Mouse (Mus musculus) adrenal gland, adult 18-20 months (tissue): ENCODE data around the gene Ptpn5. TPM values are rescaled to one million over a fixed set of nuclear protein-coding genes. Genes with fewer than 3 reads are reported as not detected.

Experiments
- microRNA-seq, 2 experiments: library from miRNA; unstranded; fragments of <30 nt; microRNA quantifications; one replicate each; pipeline ENCODE4 v1.2.0; 2021; ENCODE audit warnings: borderline number of aligned reads in 2 of 2
- total RNA-seq, 2 experiments: library from RNA; stranded (reverse); gene quantifications; 1 replicate in 1 of 2; 2 replicates in 1 of 2; pipeline ENCODE4 v1.2.3; 2021

Gene Ptpn5
- total RNA-seq, 2 experiments from 2014 or later: 0.13 to 1.4 TPM

Small RNA genes lying within 50 kb of the gene (microRNA-seq; reads per million reads assigned to microRNA genes)
- gene Mir7056: 0 to 0.47 reads per million in 2 experiments

Other genes starting within 250 kb of the Ptpn5 start
- gene Tsg101, start 213.7 kb downstream of the Ptpn5 start, total RNA-seq: 10 to 100 TPM; 70.4 to 81.2 TPM
- gene Uevld, start 175.2 kb downstream of the Ptpn5 start, total RNA-seq: 10 to 100 TPM; 16.3 to 17.4 TPM
- gene Gm9999, start 150.1 kb downstream of the Ptpn5 start, total RNA-seq: not detected
- 10 to 100 TPM; 19.2 to 20.0 TPM for gene Spty2d1, start 125.3 kb downstream of the Ptpn5 start, total RNA-seq
- 10 to 100 TPM; 18.6 to 22.3 TPM for gene Tmem86a, start 83.1 kb downstream of the Ptpn5 start, total RNA-seq
- gene Mrgpra6, start 71.2 kb upstream of the Ptpn5 start, total RNA-seq: not detected
- gene Mrgpra9, start 119.2 kb upstream of the Ptpn5 start, total RNA-seq: not detected
- gene Mrgpra1, start 220.6 kb upstream of the Ptpn5 start, total RNA-seq: not detected